Mouse (Mus musculus) spleen, adult 18-20 months (tissue): Measurements from ENCODE around the gene Pbld2.

ENCODE experiments used
- DNase-seq, 2 experiments: peaks; one replicate each; pipeline ENCODE4 v3.0.0; 2022; ENCODE audit warnings: mixed read lengths in 2 of 2

Gene Pbld2

GRCm38 (mm10) chr10:63023749-63024579, at the start of gene Pbld2, which contains the start of gene Hnrnph3:
Pbld2 (plus strand) TSS chr10:63024315.
Hnrnph3 (minus strand) TSS chr10:63024217.
- peak; percentile 98 for DNase-seq

- DNase-seq = no peak
Measured at GRCm38 (mm10) chr10:62979667-62980038, 44.5 kb upstream of the Pbld2 start.

GRCm38 (mm10) chr10:62980039-62980954, 43.8 kb upstream of the Pbld2 start, which contains the start of gene Rufy2:
Rufy2 (plus strand) TSS chr10:62980223.
- peak; percentile 67 to 82 for DNase-seq

GRCm38 (mm10) chr10:62984072-62984471, 40.0 kb upstream of the Pbld2 start:
- peak in 1 of 2 experiments; percentile 17 for DNase-seq

GRCm38 (mm10) chr10:62984495-62984894, 39.6 kb upstream of the Pbld2 start:
- no peak for DNase-seq

- no peak for DNase-seq
Measured at GRCm38 (mm10) chr10:62987341-62987740, 36.8 kb upstream of the Pbld2 start.

GRCm38 (mm10) chr10:62990636-62991035, 33.5 kb upstream of the Pbld2 start:
- no peak for DNase-seq

- no peak for DNase-seq
Measured at GRCm38 (mm10) chr10:62993991-62994390, 30.1 kb upstream of the Pbld2 start.

- no peak for DNase-seq
Measured at GRCm38 (mm10) chr10:63000584-63000983, 23.5 kb upstream of the Pbld2 start.

- DNase-seq = no peak
Measured at GRCm38 (mm10) chr10:63003252-63003651, 20.9 kb upstream of the Pbld2 start.

- DNase-seq = no peak
Measured at GRCm38 (mm10) chr10:63004556-63004955, 19.6 kb upstream of the Pbld2 start.

- no peak for DNase-seq
Measured at GRCm38 (mm10) chr10:63008193-63008592, 15.9 kb upstream of the Pbld2 start.

GRCm38 (mm10) chr10:63010268-63010667, 13.8 kb upstream of the Pbld2 start:
- no peak for DNase-seq

- no peak for DNase-seq
Measured at GRCm38 (mm10) chr10:63011556-63011955, 12.6 kb upstream of the Pbld2 start.

GRCm38 (mm10) chr10:63013476-63013875, 10.6 kb upstream of the Pbld2 start:
- DNase-seq = no peak

- DNase-seq = no peak
Measured at GRCm38 (mm10) chr10:63014168-63014567, 9.9 kb upstream of the Pbld2 start.

GRCm38 (mm10) chr10:63019304-63019703, 4.8 kb upstream of the Pbld2 start:
- no peak for DNase-seq

GRCm38 (mm10) chr10:63021702-63022101, 2.4 kb upstream of the Pbld2 start:
- no peak for DNase-seq

GRCm38 (mm10) chr10:63022541-63023120, 1.5 kb upstream of the Pbld2 start:
- no peak for DNase-seq

- DNase-seq = peak; percentile 52 to 61
Measured at GRCm38 (mm10) chr10:63023121-63023748, 880 bp upstream of the Pbld2 start.

- no peak for DNase-seq
Measured at GRCm38 (mm10) chr10:63024580-63024910, 430 bp downstream of the Pbld2 start.

- no peak for DNase-seq
Measured at GRCm38 (mm10) chr10:63025016-63025415, 901 bp downstream of the Pbld2 start.
